Mouse (Mus musculus) cerebellum, postnatal 10 days (tissue): ENCODE measurements at regions not wholly inside any gene's neighbourhood (a gene's known extent, or its start where the extent isn't known, plus 50 kb on each side); places are given as distances from the start of the nearest gene placed in this dataset.
A peak's percentile ranks its signal among the peaks of the same experiment; 100 is the strongest.
"Not testable (repeated sequence)": the region's sequence is repeated elsewhere in the genome, so short reads cannot be mapped to it uniquely, and the experiment has no call there.

Source experiments
- DNase-seq, 2 experiments: peaks; one replicate each; pipeline ENCODE4 v3.0.0; 2021; ENCODE audit warnings: mixed read lengths in 2 of 2

DNA sequence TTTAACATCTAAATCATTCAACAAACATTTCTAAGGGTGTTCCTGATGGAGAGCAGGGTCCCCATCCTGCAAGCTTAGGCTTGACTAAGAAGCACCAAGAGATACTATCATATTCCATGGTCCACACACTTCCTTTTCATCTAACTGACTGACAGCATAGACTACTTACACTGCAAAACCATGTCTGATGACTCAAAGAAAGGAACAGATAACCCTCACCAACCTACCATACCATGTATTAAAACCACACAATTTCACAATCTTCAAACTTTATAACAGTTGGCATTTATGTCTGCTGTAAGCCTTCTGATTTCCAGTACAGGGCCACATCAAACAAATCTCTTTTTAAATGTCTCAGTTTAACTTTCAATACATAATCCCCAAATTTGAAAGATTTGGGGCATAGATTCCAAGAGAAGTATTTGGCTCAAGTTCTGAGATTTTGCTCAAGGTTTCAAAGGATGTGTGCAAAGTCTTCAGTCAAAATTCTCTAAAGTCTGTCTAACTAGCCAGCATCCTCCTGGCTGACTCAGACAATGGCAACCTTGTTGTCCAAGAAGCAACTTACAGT lies 962.0 kb downstream of the Ttll7 start:
- no peak for DNase-seq

DNA sequence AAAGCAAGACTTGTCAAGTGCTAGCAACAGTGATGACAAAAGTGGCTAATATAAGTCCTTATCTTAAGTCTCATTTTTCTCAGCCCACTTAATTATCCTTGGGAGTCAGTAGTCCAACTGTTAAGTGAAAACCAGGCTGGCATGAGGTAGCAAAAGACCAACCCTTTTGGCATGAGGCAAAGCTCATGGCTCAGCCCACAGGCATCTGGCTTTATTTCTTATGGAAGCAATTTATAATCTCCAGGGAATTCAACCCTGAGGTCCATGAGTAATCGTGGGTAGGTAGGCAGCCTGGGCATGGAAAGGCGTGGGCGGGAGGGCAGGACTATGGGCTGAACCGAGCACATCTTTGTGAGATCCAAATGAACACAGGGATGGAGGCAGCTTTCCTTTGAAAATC lies 950.4 kb downstream of the Ttll7 start:
- DNase-seq: peak in 1 of 2 experiments; percentile 4

DNA sequence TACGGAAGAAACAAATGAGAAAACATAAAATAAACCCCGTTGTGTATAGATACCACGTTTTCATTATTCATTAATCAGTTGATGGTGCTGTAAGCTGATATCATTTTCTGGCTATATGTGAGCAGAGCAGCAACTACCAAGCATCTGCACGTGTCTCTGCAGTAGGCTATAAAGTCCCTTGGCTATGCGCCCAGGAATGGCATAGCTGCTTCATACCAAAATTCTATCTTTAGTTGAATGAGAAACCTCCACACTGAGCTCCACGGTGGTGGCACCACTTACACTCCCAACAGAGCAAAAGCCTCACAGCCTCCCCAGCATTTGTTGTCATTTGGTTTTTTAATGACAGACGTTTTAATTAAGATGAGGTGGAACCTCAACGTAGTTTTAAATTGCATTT lies 944.4 kb downstream of the Ttll7 start:
- peak in 1 of 2 experiments; percentile 16 for DNase-seq

DNA sequence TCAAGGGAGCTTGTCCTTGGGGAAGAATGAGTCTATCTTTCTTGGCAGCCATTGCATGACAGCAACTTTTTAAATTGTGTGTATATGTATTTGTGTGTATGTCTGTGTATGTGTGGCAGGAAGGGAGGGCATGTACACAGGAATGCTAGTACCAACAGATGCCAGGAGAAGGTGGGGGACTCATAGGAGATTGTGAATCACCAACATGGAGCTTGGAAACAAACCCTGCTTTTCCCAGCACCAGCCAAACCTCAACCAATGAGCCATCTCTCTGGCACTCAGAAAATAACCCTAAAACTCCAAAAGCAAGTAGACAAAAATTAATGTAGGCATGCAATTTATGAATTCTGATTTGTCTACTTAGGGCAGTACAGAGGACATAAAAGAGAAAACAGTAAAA lies 942.9 kb downstream of the Ttll7 start:
- DNase-seq: no peak

DNA sequence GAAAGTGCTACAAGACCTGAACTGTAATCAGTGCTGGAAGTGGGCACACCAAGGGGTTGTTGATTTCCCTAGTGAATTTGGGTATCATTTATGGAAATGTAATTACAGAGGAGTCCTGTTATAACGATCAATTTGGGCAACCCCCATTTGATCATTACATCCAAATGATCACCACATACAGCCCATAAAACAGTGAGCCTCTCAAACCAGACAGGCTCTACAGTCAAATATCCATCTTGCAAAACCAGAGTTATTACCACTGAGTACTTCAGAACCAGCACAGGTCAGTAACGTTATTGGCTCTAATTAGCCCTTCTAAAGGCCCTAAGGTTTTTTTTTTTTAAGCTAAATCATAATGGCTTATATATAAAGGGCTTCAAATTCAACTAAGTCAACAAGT lies 934.4 kb downstream of the Ttll7 start:
- DNase-seq: no peak

DNA sequence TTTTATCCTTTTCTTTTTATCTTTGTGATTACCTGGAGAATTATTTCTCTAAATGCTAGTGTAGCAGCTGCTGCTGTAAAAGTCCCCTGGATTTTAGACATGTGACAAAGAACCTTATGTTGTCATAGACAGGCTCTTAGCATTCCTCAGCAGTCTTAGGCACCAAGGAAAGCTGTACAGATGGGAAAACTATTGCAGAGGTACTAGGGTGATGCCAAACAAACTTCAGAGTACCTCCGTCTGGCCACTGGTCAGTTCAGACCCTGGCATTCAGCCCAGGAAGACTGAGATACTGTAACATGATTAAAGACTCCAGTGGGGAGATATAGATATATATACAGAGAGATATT lies 898.6 kb downstream of the Ttll7 start:
- DNase-seq: peak; percentile 5 to 18

DNA sequence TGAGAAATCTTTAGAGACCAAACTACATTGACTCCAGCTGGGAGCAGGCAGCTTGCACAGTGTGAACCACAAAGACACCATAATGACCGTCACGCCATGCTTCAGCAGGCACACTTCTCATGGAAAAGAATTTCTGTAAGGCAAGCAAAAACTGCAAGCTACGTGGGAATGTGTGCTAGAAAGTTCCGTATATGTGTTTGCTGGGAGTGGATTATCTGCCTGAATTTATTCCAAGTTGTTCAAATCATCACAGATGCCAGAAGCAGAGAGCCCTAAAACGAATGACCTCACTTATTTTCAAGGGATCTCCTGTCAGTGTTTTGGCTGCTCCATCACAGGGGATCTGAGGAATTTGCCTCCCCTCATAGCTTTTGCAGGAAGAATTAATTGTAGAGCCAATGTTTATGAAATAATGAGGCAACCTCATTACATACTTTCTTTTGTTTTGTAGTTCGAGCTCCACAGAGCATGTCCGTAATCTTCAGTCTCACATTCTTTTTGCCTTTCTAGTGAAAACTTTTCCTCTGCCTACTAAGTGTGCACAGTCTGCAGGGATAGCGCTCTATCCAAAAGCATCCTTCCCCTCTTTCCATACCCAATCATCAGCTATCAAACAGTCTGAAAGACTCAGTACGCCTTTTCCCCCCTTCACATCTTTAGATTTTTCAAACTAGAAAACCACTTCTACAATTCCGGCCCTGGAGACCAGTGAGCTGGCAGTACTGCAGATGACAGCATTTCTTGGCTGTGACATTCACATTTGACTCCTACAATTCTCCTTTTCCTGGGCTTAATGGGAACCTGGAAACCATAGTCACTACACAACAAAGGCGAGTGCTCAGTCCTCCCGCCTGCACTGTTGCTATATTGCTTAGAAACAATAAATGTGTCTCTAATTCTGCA lies 898.0 kb downstream of the Ttll7 start:
- peak; percentile 15 to 17 for DNase-seq

DNA sequence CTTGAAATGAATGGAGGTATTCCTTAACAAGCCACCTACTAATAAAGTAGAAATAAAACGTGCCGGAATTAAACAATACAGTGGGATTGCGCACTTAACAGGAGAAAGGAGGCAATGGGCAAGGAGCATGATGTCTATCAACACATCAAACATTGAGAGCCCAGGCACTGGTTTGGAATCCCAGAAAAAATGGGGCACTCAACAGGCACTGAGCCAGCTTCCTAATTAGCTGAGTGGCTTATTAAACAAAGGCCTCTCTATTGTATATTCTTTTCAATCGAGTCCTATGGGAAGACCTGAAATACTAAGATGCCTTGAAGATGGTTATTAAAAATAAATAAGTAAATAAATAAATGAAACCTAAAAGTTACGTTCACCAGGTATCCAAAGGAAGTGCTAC lies 897.3 kb downstream of the Ttll7 start:
- peak; percentile 33 to 38 for DNase-seq

DNA sequence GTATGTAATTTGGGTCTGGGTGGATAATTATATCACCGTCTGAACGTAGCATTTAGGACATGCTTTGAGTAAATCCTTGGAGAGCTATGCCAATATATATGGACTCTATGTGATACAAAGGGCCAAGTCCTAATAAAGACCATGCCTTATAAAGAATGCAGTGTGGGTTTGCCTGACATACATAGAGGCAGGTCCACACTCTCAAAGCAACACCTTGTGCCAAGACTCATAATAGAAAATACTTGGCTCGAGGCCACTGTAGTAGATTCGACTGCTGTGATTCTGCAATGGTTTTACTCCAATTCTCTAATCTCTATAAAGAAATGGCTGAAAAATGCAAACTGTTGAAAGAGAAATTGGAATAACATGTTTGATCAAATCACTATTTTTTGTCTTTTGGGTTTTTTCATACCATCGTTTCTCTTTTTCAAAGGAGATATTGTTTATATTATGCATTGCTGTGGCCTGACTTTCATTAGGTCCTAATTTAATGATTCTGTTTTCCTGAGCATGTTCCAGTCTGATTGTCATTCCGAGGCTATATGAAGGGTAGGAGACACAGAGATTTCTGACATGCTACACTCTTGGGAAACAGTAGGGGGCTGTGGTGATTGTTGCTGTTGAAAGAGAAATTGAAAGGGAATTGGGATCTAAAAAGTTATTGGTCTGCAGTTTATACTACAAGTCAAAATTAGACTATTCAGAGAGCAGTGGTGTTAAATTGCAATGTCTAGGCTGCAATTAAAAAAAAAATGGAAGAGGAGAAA lies 884.7 kb downstream of the Ttll7 start:
- peak; percentile 37 to 42 for DNase-seq

DNA sequence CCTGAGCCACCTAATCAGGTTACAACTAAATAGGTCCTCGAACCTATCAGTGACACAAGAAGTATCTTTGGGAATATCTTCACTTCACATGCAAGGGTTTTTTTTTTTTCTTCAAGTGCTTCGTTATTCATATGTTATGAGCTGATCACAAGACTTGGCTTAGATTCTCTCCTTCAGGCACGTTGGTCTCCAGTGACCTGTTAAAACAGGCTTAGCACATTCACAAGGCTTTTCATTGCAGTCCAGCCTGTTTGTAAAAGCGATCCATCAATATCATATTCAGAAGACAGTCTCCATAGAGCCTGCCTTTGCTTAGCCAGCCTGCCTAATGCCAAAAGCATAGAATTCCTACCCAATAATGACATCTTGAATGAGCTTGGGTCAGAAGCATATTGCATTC lies 864.2 kb downstream of the Ttll7 start:
- DNase-seq: no peak

DNA sequence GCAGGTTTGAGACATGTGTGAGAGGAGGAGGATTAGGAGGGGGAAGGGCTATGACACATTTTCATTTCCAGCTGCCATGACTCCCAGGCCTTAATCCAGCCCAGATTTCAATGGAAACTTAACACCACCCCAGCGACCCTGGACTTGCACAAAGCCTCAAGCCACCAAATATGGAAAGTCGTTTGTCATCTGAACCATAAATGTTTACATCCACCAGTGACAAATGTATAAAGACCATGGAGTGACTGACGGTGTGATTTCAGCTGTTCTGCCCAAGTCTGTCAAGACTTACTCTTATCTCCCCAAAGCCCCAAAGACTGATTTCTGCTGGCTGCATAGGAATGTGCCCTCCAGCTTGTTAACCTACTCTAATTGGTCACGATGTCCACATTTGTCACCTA lies 855.2 kb downstream of the Ttll7 start:
- DNase-seq: no peak

DNA sequence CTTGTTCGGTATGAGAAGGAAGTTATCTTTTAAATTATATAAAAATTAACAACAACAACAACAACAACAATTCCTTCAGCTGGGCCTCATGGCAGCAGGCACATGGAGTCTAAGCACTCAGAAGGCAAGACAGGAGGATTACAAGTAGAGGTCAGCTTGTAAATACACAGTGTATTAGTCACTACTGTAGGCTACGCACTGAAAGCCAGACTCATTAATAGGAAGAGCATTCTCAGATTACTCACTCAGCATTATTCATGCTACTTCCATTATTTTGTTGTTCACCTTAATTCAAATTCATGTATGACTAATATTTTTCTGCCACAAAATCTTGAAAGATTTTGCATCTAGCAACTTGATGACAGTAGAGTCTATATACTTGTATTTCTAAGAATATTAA lies 831.6 kb downstream of the Ttll7 start:
- DNase-seq: no peak

DNA sequence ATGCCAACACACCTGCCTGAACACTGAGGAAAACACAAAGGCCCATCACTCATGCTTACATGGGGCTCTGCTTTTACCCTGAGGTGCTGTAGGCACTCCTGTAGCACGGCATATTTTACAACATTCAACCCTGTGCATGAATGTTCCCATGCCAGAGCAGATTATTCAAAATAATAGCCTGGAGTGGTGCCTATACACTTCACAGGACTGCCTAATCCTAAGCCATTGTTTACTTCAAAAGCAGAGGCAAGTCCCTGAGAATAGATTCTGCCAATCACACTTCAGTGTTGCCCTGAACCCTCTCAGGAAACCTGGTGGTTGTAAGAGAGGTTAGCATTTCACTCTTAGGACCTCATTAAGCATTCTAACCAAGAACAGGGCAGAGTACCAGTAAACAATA lies 828.1 kb downstream of the Ttll7 start:
- DNase-seq: no peak

DNA sequence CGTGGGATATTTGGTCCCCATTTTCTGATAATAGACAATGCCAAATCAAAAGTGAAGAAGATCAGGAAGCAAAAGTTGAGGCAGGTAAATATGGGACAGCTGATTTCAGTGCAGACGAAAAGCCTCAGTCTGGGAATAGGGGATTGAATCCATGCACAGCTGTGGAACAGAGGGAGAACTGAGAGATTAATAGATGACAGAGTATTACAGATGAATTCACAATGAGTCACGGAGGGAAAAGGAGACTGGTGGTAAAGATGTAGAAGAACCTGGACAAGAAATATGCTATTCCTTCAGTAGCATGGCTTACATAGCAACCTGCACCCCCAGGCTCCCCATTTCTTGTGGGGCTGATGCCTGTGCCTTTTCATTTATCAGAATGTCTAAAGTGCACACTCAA lies 810.4 kb downstream of the Ttll7 start:
- DNase-seq: no peak

DNA sequence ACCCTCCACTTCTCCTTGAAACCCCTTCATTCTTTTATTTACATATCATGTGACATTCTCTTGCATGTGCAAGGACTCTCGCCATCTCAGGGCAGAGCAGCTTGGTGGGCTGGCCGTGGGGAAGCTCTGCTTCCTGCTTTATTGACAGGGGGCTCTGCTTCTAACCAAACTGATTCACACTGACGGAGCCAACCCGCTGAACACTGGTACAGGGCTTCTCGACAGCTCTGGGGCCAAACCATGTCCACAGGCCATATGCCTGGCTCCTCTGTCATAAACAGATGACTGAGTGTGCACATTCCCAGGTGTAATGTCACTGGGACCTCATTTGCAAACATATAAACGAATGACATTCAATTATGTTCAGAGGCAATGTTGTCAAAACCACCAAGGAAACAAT lies 800.7 kb downstream of the Ttll7 start:
- peak; percentile 8 to 39 for DNase-seq

DNA sequence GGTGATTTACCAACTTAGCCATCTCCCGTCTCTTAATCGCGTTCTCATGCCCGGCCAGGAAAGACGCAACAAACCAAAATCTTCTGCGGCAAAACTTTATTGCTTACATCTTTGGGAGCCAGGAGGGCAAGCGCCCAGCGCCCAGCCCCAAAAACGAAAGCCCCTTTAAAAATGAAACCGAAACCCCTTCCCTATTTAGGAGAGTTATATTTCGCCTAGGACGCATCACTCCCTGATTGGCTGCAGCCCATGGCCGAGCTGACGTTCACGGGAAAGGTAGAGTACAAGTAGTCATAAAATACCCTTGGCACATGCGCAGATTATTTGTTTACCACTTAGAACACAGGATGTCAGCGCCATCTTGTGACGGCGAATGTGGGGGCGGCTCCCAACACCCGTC lies 783.3 kb downstream of the Ttll7 start:
- not testable (repeated sequence) for DNase-seq

DNA sequence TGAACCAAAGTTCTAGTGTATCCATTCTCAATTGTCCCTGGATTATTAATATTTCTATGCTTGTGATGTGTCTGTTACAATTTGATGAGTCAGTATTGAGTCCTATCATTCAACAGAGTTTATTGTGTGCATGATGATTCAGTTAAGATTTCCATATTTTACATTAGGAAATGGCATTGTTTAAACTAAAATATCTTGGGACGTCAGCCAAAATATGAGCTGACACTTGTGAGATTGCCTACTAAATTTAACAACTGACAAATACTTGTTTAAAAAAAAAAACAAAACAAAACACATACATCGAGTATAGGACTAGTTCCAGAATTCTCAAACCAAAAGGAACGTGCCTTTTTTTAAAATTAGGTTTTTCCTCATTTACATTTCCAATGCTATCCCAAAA lies 779.0 kb downstream of the Ttll7 start:
- DNase-seq: no peak

DNA sequence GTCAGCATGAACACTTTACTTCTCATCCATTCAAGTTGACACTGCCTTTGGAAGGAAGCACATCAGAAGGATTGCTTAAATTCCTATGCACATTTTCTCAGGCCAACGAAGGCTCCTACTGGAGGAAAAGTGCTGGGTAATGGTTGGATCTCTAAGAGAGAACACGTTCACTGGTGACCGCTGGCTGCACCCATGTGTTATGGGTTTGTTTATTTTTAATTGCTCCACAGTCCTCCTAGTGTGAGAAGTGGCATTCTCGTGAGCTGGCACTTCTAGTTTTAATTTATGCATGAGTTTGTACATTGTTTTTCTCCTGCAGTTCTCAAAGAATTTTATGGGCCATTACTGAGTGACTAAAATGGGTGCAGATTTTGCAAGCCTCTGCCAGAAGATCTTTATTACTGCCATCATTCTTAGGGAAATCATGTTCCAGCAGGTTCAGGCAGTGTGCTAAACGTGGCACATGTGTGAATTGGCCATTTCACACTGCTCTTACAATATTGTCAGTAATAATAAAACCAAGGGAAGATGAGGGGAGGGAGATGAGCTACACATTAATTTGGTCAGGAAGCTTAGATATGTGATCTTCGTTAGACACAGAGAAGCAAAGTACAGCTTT lies 731.6 kb downstream of the Ttll7 start:
- DNase-seq: no peak

DNA sequence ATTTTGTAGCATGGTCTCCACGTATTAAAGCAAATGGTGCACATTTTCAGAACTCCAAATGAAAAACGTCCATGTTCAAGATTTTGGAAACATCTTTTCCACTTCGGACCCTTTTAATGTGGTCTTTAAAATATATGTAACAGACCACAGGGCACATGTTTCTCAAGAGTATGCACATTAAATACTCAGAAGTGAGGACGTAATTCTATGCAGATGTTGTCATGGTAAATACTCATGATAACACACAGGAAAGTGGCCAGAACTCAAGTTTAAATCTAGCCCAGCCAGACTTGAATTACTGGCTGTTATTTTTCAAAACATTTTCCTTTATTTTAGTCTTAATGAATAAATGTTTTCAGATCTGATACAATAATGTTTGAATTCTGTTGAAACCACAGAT lies 719.7 kb downstream of the Ttll7 start:
- no peak for DNase-seq

DNA sequence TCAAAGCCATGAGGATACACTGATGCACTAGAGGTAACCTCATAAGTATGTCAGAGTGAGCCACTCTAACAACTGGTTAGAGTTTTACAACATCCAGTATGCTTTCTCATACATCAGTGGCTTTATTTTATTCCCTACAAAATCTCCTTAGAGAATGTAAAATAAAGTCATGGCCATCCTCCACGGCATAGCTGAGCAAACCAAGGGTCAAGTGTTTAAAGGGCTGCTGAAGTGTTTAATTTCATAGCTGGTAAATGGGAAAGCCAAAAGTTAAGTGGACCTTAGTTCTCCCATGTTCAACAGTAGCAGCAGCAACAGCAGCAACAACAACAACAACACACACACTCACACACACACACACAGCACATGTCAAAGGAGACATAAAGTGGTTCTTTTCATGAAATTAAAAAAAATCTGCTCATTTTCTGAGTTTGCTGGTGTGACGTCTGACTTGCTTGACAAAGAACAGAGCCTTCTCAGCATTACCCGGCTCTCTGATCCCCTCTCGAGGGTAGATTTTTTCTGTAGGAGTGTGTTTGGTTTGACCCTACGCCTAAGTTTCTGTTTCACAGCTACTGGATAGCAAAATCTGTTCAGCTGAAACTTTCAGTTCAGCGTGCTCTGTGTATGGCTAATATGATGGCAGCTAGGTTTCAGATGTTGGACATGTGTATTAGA lies 693.3 kb downstream of the Ttll7 start:
- DNase-seq: no peak

DNA sequence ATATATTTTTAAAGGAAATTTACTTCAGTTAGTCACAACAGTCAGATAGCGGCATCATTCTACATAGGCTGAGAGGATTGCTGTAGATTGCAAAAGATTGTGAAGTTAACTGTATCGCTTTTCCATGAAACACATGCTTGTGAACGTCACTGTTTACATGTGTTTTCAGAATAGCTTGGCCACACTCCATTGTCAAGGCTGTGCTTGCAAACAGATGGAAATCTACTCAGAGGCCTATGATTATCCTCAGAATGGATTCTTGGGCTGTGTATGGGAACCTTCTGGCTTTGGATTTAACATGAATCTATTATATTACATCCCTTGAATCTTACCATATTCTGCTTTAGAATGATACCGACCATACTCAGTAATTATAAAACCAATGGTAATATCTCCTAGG lies 690.1 kb downstream of the Ttll7 start:
- no peak for DNase-seq

DNA sequence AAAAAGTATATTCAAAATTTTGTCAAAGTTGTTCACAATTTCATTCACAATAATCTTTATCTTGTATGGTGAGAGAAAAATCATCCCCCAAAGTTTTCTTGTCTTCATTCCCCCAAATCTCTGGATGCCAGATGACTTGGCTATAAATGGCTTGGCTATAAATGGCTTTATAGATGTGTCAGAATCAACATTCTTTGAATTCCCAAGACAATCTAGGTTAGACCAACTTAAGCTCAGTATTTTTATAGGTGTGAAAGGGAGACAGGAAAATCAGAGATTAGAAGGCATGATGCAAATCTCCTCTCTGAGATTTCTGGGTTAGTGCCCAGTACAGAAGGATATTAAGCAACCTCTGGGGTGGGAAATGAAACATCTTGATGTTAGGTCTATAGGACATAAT lies 685.4 kb downstream of the Ttll7 start:
- DNase-seq: no peak

DNA sequence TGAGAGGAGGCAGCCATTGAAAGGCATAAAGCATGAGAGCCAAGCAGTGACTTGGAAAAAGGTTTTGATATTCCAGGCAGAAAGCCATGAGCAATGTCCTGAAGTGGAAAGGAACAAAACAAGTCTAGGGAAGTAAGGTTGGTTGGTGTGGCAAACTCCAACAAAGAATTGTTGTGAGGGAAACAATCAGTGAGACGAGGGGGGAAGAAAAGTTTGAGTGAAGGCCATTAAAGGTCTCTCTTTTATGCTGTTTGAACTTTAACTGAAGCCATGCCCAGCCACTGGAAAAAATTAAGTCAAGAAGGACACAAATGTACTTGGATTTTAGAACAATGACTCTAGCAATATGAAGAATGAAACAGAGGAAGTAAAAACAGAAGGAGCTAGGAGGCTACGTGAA lies 680.0 kb downstream of the Ttll7 start:
- no peak for DNase-seq
